Mouse (Mus musculus): ENCODE measurements around the gene Ms4a4c.

- TF ChIP-seq CTCF (IDR thresholded peaks at IDR 0.05; ENCODE audit: control insufficient read depth, insufficient read depth, insufficient replicate concordance, low read depth, low read length) (no peak), POLR2A (IDR thresholded peaks at IDR 0.05; ENCODE audit: control insufficient read depth, low read depth, low read length) (no peak)
Measured at GRCm38 (mm10) chr19:11447238-11447637, 42.7 kb downstream of the Ms4a4c start.

All from testis, adult 2 months (tissue).